Mouse (Mus musculus) layer of hippocampus, adult 2 months (tissue): ENCODE measurements around the gene Klhl3. TPM values are rescaled to one million over a fixed set of nuclear protein-coding genes. Genes with fewer than 3 reads are reported as not detected.

Source experiments
- DNase-seq, 2 experiments: peaks; one replicate each; pipeline ENCODE4 v3.0.0; 2022; ENCODE audit warnings: low spot score in 2 of 2
- H3K27ac ChIP-seq: fragments of 200-600 bp; 2 replicates; pipeline ENCODE4 v1.8.1; 2022
- H3K4me3 ChIP-seq: fragments of 200-600 bp; 2 replicates; pipeline ENCODE4 v1.8.1; 2022; ENCODE audit warnings: mild to moderate bottlenecking
- CTCF ChIP-seq: fragments of 200-600 bp; conservative IDR thresholded peaks from 2 replicates; pipeline ENCODE4 v1.8.1; 2022; ENCODE audit warnings: antibody characterized with exemption, mild to moderate bottlenecking, moderate library complexity
- total RNA-seq, 2 experiments: library from RNA; stranded (reverse); gene quantifications; 2 replicates each; pipeline ENCODE4 v1.2.3; 2021

Klhl3 gene
- total RNA-seq, 2 experiments from 2014 or later, result 48.3 to 48.4 TPM

DNA sequence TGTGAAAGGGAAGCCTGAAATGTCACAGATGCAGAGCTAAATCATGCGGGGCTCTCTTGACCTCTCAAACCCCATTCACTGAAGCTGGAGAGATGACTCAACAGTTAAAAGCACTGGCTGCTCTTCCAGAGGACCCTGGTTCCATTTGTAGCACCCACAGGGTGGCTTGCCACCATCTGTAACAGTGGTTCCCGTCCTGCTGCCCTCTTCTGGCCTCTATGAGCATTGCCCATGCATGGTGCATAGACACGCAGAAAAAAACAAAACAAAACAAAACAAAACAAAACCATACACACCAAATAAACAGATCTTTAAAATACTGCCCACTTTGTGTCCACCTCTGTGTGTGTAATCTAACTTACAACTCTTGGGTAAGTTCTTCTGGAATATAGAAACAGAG is 65.3 kb downstream of the Klhl3 start:
- Histone ChIP-seq H3K27ac (no peak overlapping the region), H3K4me3 (no peak overlapping the region)
- TF ChIP-seq CTCF, result peak; percentile 67
- DNase-seq, result no peak

DNA sequence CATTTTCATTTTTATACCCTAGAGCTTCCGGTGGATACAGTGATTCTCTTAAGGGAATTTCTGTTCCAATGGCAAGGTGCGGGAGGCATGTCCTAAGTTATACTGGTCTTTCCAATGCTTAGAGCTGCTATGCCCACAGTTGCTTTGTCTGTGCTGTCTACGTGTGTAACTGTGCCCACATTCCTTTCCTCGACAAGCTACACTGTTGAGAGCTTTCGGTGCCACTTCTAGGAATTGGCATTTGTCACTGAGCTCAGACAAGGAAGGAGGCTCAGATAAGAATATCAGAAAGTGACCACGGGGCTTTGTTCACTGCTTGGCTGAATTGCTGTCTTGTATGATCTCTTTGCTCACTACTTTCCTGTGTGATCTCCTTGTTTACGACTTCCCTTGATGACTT is 67.2 kb downstream of the Klhl3 start:
- TF ChIP-seq CTCF, result no peak
- DNase-seq, result no peak
- Histone ChIP-seq H3K27ac (no peak overlapping the region), H3K4me3 (no peak overlapping the region)

DNA sequence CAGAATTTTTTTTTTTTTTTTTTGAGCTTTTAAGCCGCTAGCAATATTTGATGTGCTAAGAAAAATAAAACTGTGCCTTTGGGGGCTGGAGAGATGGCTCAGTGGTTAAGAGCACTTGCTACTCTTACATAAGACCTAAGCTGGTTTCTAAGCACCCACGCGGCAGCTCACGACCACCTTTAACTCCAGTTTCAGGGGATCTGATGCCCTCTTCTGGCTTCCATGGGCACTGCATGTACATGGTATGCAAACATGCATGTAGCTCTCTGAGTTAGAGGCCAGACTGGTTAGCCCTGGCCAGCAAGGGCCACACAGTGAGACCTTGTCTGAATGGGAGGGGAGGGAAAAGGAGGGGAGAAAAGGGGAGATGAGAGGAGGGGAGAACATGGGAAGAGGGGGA is 68.1 kb downstream of the Klhl3 start:
- Histone ChIP-seq H3K4me3 (no peak overlapping the region), H3K27ac (no peak overlapping the region)
- TF ChIP-seq CTCF, result peak; percentile 70
- no peak for DNase-seq

- TF ChIP-seq CTCF, result no peak
- H3K27ac ChIP-seq, result peak overlapping the region; percentile 65
- DNase-seq, result no peak
- H3K4me3 ChIP-seq, result no peak overlapping the region
Measured at GRCm38 (mm10) chr13:58043278-58043677, 70.1 kb downstream of the Klhl3 start.

GRCm38 (mm10) chr13:58040112-58040511 is 73.3 kb downstream of the Klhl3 start:
- no peak overlapping the region for H3K4me3 ChIP-seq
- TF ChIP-seq CTCF, result no peak

DNA sequence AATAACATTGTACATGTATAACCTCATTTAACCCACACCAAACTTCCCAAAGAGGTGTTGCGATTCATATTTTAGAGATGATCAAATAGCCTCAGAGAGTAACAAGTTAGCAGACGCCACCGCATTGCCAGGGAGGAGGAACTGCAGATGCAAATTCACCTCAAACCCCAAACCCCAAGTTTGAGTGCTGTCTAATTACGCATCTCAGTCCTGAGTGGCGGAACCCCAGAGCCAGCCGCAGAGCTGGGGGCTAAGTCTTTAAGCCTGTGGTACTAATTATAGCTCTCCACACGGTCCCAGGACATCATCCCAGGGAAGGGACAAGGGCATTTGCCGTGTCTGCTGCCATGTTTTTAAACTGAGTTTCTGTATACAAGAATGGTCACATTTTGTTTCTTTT is 75.9 kb downstream of the Klhl3 start:
- no peak for TF ChIP-seq CTCF
- DNase-seq, result no peak
- no peak overlapping the region for H3K27ac ChIP-seq

More at GRCm38 (mm10) chr13:58040112-58040511, 73.3 kb downstream of the Klhl3 start:
- DNase-seq, result no peak
- H3K27ac ChIP-seq, result no peak overlapping the region

GRCm38 (mm10) chr13:58035470-58036156 is 77.8 kb downstream of the Klhl3 start:
- H3K27ac ChIP-seq, result peak overlapping the region; percentile 57; the same call in 1 of the 2 replicates
- no peak overlapping the region for H3K4me3 ChIP-seq
- DNase-seq, result peak; percentile 60 to 68
- no peak for TF ChIP-seq CTCF

More for the DNA sequence above, 75.9 kb downstream of the Klhl3 start:
- H3K4me3 ChIP-seq, result no peak overlapping the region

DNA sequence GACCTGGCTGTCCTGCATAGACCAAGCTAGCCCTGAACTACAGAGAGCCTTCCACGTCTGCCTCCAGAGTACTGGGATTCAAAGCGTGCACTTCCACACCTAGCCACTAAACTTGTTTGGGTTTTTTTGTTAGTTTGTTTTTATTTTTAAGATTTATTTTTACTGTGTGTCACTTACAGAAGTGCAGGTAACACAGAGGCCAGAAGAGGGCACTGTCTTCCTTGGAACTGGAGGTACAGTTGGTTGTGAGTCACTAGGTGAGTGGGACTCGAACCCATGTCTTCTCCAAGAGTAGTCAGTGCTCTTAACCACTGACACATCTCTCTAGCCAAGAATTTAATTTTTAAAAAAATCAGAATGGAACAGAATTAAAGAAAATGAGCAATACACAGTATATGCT is 78.4 kb downstream of the Klhl3 start:
- no peak for DNase-seq
- Histone ChIP-seq H3K27ac (peak overlapping the region; percentile 32), H3K4me3 (no peak overlapping the region)
- peak; percentile 61 for TF ChIP-seq CTCF

DNA sequence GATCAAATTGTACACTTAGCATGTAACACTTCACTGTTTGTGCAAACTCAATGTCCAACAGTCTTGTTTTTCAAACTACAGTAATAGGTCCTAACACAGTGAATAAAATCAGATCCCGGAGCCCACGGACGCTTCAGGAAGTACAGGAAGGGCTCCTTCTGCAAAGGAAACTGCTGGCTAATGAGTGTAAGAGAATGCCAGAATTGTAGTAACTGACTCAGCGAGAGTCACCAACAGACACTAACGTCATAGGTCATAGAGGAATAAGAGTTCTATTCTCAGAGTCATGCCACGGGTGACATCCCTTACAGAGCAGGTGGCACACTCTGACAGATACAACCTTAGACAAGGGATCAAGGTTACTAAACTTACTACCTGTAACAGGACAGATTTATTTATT is 78.9 kb downstream of the Klhl3 start:
- Histone ChIP-seq H3K27ac (peak overlapping the region; percentile 32), H3K4me3 (no peak overlapping the region)
- DNase-seq, result no peak
- TF ChIP-seq CTCF, result no peak

- peak in 1 of 2 experiments; percentile 62 for DNase-seq
- Histone ChIP-seq H3K27ac (no peak overlapping the region), H3K4me3 (no peak overlapping the region)
- peak; percentile 90 for TF ChIP-seq CTCF
Measured at GRCm38 (mm10) chr13:58031755-58032154, 81.6 kb downstream of the Klhl3 start.

DNA sequence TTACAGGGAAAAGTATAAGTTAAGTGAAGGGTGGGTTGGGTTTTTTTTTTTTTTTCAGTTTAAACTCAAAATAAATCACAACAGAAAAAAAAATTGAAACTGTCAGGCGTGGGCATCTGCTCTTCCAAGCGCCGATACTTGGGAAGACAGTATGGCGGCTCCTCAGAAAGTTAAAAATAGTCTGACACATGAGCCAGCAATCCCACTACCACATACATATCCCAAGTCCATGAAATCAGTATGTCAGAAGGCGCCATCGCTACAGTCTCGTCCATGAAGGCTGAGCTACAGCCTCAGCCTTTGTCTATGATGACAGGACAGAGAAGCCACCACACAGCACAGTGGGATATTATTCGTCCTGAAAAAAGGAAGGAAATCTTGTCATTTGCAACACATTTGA is 86.3 kb downstream of the Klhl3 start:
- no peak overlapping the region for H3K4me3 ChIP-seq
- DNase-seq, result no peak
- peak overlapping the region; percentile 30; the same call in 1 of the 2 replicates for H3K27ac ChIP-seq
- TF ChIP-seq CTCF, result no peak

- TF ChIP-seq CTCF, result no peak
- no peak for DNase-seq
- H3K27ac ChIP-seq, result peak overlapping the region; percentile 90
- no peak overlapping the region for H3K4me3 ChIP-seq
Measured at GRCm38 (mm10) chr13:58025701-58026414, 87.5 kb downstream of the Klhl3 start.

DNA sequence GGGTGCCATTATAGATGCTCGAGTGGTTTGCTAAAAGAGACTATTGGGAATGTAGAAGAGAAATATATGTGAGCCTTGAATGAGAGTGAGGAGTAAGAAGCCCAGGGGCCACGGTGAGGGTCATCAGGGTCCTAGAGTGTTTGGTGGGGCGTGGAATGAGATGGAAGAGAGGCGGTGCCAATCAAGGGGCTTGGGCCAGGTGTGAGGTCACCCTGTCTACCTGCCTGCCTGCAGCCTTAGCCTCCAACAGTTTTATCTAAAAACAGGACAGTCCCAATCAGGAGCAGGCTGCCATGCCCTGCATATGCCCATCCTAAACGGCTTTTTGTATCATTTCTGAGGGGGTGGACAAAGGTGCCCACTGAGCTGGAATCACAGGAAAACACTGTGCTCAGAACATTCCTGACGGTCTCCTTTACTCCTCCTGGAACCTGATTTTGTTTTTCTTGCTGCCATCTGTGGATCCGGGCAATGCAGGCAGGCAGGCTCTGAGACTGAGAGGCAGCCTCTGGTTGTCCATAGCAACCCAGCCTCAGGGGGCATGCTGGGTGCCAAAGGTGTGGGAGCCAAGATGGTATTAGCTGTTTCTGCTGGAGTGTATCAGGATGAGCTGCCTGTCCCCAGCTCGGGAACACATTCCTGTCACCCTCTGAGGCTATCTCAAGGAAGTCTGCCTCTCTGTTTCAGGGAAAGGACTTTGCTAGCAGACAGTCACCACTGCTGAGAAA is 89.5 kb downstream of the Klhl3 start:
- DNase-seq, result peak; percentile 33 to 52
- Histone ChIP-seq H3K4me3 (no peak overlapping the region), H3K27ac (peak overlapping the region; percentile 90)
- TF ChIP-seq CTCF, result no peak
